Mouse (Mus musculus): ENCODE measurements around the gene Mcpt1. TPM values are rescaled to one million over a fixed set of nuclear protein-coding genes. Genes with fewer than 3 reads are reported as not detected.

Mcpt1 gene
- polyA plus RNA-seq, 1 experiment from 2014 or later, result 1.2 TPM

Other genes starting within 250 kb of the Mcpt1 start
- gene Adcy4, start 233.9 kb upstream of the Mcpt1 start, polyA plus RNA-seq (2015; fragmentation: Nextera tagmentation; extraction: Ambion mirVana), result 6.7 and 7.0 TPM in 2 replicates
- gene Ripk3, start 229.1 kb upstream of the Mcpt1 start, polyA plus RNA-seq (2015; fragmentation: Nextera tagmentation; extraction: Ambion mirVana), result 45.2 and 45.6 TPM in 2 replicates
- gene Nfatc4, start 194.8 kb upstream of the Mcpt1 start, polyA plus RNA-seq (2015; fragmentation: Nextera tagmentation; extraction: Ambion mirVana), result 25.7 and 26.3 TPM in 2 replicates
- gene Nynrin, start 164.0 kb upstream of the Mcpt1 start, polyA plus RNA-seq (2015; fragmentation: Nextera tagmentation; extraction: Ambion mirVana), result 14.5 and 18.3 TPM in 2 replicates
- 0.18 and 0.29 TPM in 2 replicates for gene Cbln3, start 133.6 kb upstream of the Mcpt1 start, polyA plus RNA-seq (2015; fragmentation: Nextera tagmentation; extraction: Ambion mirVana)
- gene Khnyn, start 133.0 kb upstream of the Mcpt1 start, polyA plus RNA-seq (2015; fragmentation: Nextera tagmentation; extraction: Ambion mirVana), result 15.1 and 15.4 TPM in 2 replicates
- gene Sdr39u1, start 117.7 kb upstream of the Mcpt1 start, polyA plus RNA-seq (2015; fragmentation: Nextera tagmentation; extraction: Ambion mirVana), result 73.6 and 80.3 TPM in 2 replicates
- gene Cma1, start 73.3 kb upstream of the Mcpt1 start, polyA plus RNA-seq (2015; fragmentation: Nextera tagmentation; extraction: Ambion mirVana), result 1.9 and 3.3 TPM in 2 replicates
- not detected in 2 replicates for gene Cma2, start 67.0 kb upstream of the Mcpt1 start, polyA plus RNA-seq (2015; fragmentation: Nextera tagmentation; extraction: Ambion mirVana)
- gene Mcpt9, start 12.5 kb downstream of the Mcpt1 start, polyA plus RNA-seq (2015; fragmentation: Nextera tagmentation; extraction: Ambion mirVana), result not detected in 2 replicates
- gene Mcpt2, start 24.1 kb downstream of the Mcpt1 start, polyA plus RNA-seq (2015; fragmentation: Nextera tagmentation; extraction: Ambion mirVana), result 0.40 and 0.58 TPM in 2 replicates
- gene Mcpt4, start 44.3 kb downstream of the Mcpt1 start, polyA plus RNA-seq (2015; fragmentation: Nextera tagmentation; extraction: Ambion mirVana), result 0.50 and 0.59 TPM in 2 replicates
- 0.88 and 0.92 TPM in 2 replicates for gene Mcpt8, start 67.3 kb downstream of the Mcpt1 start, polyA plus RNA-seq (2015; fragmentation: Nextera tagmentation; extraction: Ambion mirVana)
- gene Ctsg, start 84.6 kb downstream of the Mcpt1 start, polyA plus RNA-seq (2015; fragmentation: Nextera tagmentation; extraction: Ambion mirVana), result 0.45 TPM in 1 of 2 replicates, not detected in the other
- gene Gzme, start 102.7 kb downstream of the Mcpt1 start, polyA plus RNA-seq (2015; fragmentation: Nextera tagmentation; extraction: Ambion mirVana), result not detected in 2 replicates
- not detected in 2 replicates for gene Gzmd, start 114.6 kb downstream of the Mcpt1 start, polyA plus RNA-seq (2015; fragmentation: Nextera tagmentation; extraction: Ambion mirVana)
- gene Gzmg, start 141.6 kb downstream of the Mcpt1 start, polyA plus RNA-seq (2015; fragmentation: Nextera tagmentation; extraction: Ambion mirVana), result not detected in 2 replicates
- not detected in 2 replicates for gene Gzmn, start 156.6 kb downstream of the Mcpt1 start, polyA plus RNA-seq (2015; fragmentation: Nextera tagmentation; extraction: Ambion mirVana)
- gene Gzmf, start 193.4 kb downstream of the Mcpt1 start, polyA plus RNA-seq (2015; fragmentation: Nextera tagmentation; extraction: Ambion mirVana), result not detected in 2 replicates
- not detected in 2 replicates for gene Gzmc, start 216.7 kb downstream of the Mcpt1 start, polyA plus RNA-seq (2015; fragmentation: Nextera tagmentation; extraction: Ambion mirVana)
- gene Gzmb, start 244.3 kb downstream of the Mcpt1 start, polyA plus RNA-seq (2015; fragmentation: Nextera tagmentation; extraction: Ambion mirVana), result 1.2 and 1.4 TPM in 2 replicates

Measured in intestine, embryonic 15.5 days (tissue).